In genomic region chr5:73511074-73511473, GRCm38 (mm10) we compare ENCODE assay signal across 24 mouse cellular contexts. TPM values are rescaled to one million over a fixed set of nuclear protein-coding genes. Genes with fewer than 3 reads are reported as not detected.
DNase-seq lines count a peak whose midpoint lies in the region; ATAC-seq and TF ChIP-seq lines count a peak whose summit lies in the region.
"Had no signal": no experiment of that assay in that cellular context is flagged by ENCODE, and none has a peak within 500 bp of the region (broad histone marks: within the 10 kb centered on the region; RNA-seq: fewer than 3 reads in every experiment).

No protein-coding gene starts in this region.

- 86% methylated on average over 14 of the region's 14 CpGs for WGBS in heart, embryonic 11.5 days (ENCODE audit: insufficient replicate concordance)
- WGBS in heart, embryonic 15.5 days = 89% methylated on average over 14 of the region's 14 CpGs
- WGBS in kidney, embryonic 15.5 days = 86% methylated on average over 14 of the region's 14 CpGs
- 79% methylated on average over 14 of the region's 14 CpGs for WGBS in stomach, postnatal 0 days

- no peak overlapping the region for H3K27ac ChIP-seq in heart, embryonic 11.5 days (ENCODE audit: low read depth, low read length)
- peak overlapping the region; percentile 29; the same call in 1 of the 2 replicates for H3K27ac ChIP-seq in heart, embryonic 15.5 days
- 0 out of 2 replicates have a peak overlapping the region, but pooled peaks have one; percentile 9 for H3K27ac ChIP-seq in kidney, embryonic 15.5 days
- no peak overlapping the region for H3K27ac ChIP-seq in stomach, postnatal 0 days (replicated peaks)
- H3K27ac ChIP-seq: embryonic facial prominence, embryonic 10.5 days; embryonic facial prominence, embryonic 12.5 days; forebrain, embryonic 13.5 days had no signal

- H3K9me3 ChIP-seq in heart, embryonic 11.5 days (replicated peaks; ENCODE audit: control insufficient read depth, low read length) = no peaks in the 10 kb centered on the region
- no peaks in the 10 kb centered on the region for H3K9me3 ChIP-seq in heart, embryonic 15.5 days (replicated peaks)
- H3K9me3 ChIP-seq in kidney, embryonic 15.5 days (replicated peaks) = no peaks in the 10 kb centered on the region
- no peaks in the 10 kb centered on the region for H3K9me3 ChIP-seq in stomach, postnatal 0 days (ENCODE audit: control insufficient read depth, low read length)
- H3K9me3 ChIP-seq: embryonic facial prominence, embryonic 10.5 days; embryonic facial prominence, embryonic 12.5 days; forebrain, embryonic 13.5 days; G1E had no signal

- no peak overlapping the region for H3K4me3 ChIP-seq in heart, embryonic 11.5 days (ENCODE audit: low read depth, low read length)
- H3K4me3 ChIP-seq in heart, embryonic 15.5 days = no peak overlapping the region
- H3K4me3 ChIP-seq in kidney, embryonic 15.5 days (replicated peaks) = no peak overlapping the region
- no peak overlapping the region for H3K4me3 ChIP-seq in stomach, postnatal 0 days (ENCODE audit: low read depth, low read length)
- H3K4me3 ChIP-seq: embryonic facial prominence, embryonic 10.5 days; embryonic facial prominence, embryonic 12.5 days; forebrain, embryonic 13.5 days had no signal

- H3K36me3 ChIP-seq in heart, embryonic 11.5 days (ENCODE audit: control insufficient read depth, insufficient read depth, low read length) = peaks cover 4% of the 10 kb centered on the region
- no peaks in the 10 kb centered on the region for H3K36me3 ChIP-seq in heart, embryonic 15.5 days
- peaks cover 26% of the 10 kb centered on the region for H3K36me3 ChIP-seq in kidney, embryonic 15.5 days
- H3K36me3 ChIP-seq in stomach, postnatal 0 days (ENCODE audit: control insufficient read depth, insufficient read depth, low read length) = 0 out of 2 replicates have a peak, but pooled peaks cover 2% of the 10 kb centered on the region

- TF ChIP-seq EP300 in stomach, postnatal 0 days (optimal IDR thresholded peaks at IDR 0.05) = no peak

- H3K4me2 ChIP-seq in heart, embryonic 11.5 days = no peak overlapping the region
- no peak overlapping the region for H3K4me2 ChIP-seq in heart, embryonic 15.5 days
- no peak overlapping the region for H3K4me2 ChIP-seq in kidney, embryonic 15.5 days
- no peak overlapping the region for H3K4me2 ChIP-seq in stomach, postnatal 0 days (replicated peaks; ENCODE audit: low read depth)
- H3K4me2 ChIP-seq: embryonic facial prominence, embryonic 12.5 days; forebrain, embryonic 13.5 days had no signal

- DNase-seq in heart, adult 11 months = peak; percentile 73
- DNase-seq in heart, adult 18-20 months = no peak
- no peak for DNase-seq in kidney, adult 18-20 months
- DNase-seq in stomach, postnatal 0 days (ENCODE audit: low spot score) = peak; percentile 14
- DNase-seq: adrenal gland, adult 8-10 months; adrenal gland, postnatal 14 days; adrenal gland, postnatal 36 days; B cell, adult 2 months; cerebellum, adult 11-12 months; cerebellum, adult 2 months; cerebellum, adult 9-10 months; cerebellum, postnatal 10 days; cerebellum, postnatal 25 days had no signal

- no peak for ATAC-seq in heart, embryonic 11.5 days (replicated peaks; ENCODE audit: insufficient number of reproducible peaks, low FRiP score, low TSS enrichment)
- no peak for ATAC-seq in heart, embryonic 15.5 days (replicated peaks; ENCODE audit: insufficient number of reproducible peaks, insufficient read depth, low FRiP score, low read depth)
- ATAC-seq in kidney, embryonic 15.5 days (replicated peaks; ENCODE audit: low FRiP score) = no peak
- no peak for ATAC-seq in stomach, postnatal 0 days (ENCODE audit: low FRiP score, low TSS enrichment)
- ATAC-seq: activated CD4-positive, CD25-positive, alpha-beta regulatory T cell, adult 4 months; CD4-positive, CD25-positive, alpha-beta regulatory T cell, adult 4 months; forebrain, embryonic 13.5 days; Patski had no signal

- TF ChIP-seq CTCF in stomach, postnatal 0 days (IDR thresholded peaks at IDR 0.05; ENCODE audit: low read depth) = no peak

- H3K27me3 ChIP-seq in heart, embryonic 11.5 days (ENCODE audit: control insufficient read depth, insufficient read depth, low read length) = no peaks in the 10 kb centered on the region
- no peaks in the 10 kb centered on the region for H3K27me3 ChIP-seq in heart, embryonic 15.5 days
- H3K27me3 ChIP-seq in kidney, embryonic 15.5 days = no peaks in the 10 kb centered on the region
- H3K27me3 ChIP-seq in stomach, postnatal 0 days (ENCODE audit: control insufficient read depth, insufficient read depth, low read length) = no peaks in the 10 kb centered on the region
- H3K27me3 ChIP-seq: CH12.LX; embryonic facial prominence, embryonic 12.5 days; forebrain, embryonic 13.5 days; Patski had no signal

- H3K9ac ChIP-seq in heart, embryonic 11.5 days (ENCODE audit: low read depth, low read length) = no peak overlapping the region
- H3K9ac ChIP-seq in heart, embryonic 15.5 days = no peak overlapping the region
- H3K9ac ChIP-seq in kidney, embryonic 15.5 days = no peak overlapping the region
- H3K9ac ChIP-seq in stomach, postnatal 0 days (ENCODE audit: low read length) = no peak overlapping the region
- H3K9ac ChIP-seq: embryonic facial prominence, embryonic 12.5 days; forebrain, embryonic 13.5 days had no signal

- peaks cover 16% of the 10 kb centered on the region for H3K4me1 ChIP-seq in heart, embryonic 11.5 days (ENCODE audit: control insufficient read depth, insufficient read depth, low read length)
- peaks cover 32% of the 10 kb centered on the region for H3K4me1 ChIP-seq in heart, embryonic 15.5 days (replicated peaks)
- peaks cover 13% of the 10 kb centered on the region; the same call in 1 of the 2 replicates for H3K4me1 ChIP-seq in kidney, embryonic 15.5 days
- H3K4me1 ChIP-seq in stomach, postnatal 0 days (replicated peaks; ENCODE audit: control insufficient read depth, insufficient read depth) = no peaks in the 10 kb centered on the region
- H3K4me1 ChIP-seq: embryonic facial prominence, embryonic 10.5 days; embryonic facial prominence, embryonic 12.5 days had no signal

RNA-seq across cellular contexts. Expression of gene Dcun1d4, which starts 30.3 kb away (rescaled TPM):
- polyA plus RNA-seq in heart, embryonic 11.5 days (2014; fragmentation: Nextera tagmentation; extraction: Ambion mirVana) = 22.2 and 22.6 TPM in 2 replicates
- 15.1 and 15.3 TPM in 2 replicates for polyA plus RNA-seq in heart, embryonic 15.5 days (2015; fragmentation: Nextera tagmentation; extraction: Ambion mirVana)
- 10 to 100 TPM; 16.3 to 18.8 TPM for total RNA-seq in heart, adult 18-20 months (2021)
- polyA plus RNA-seq in kidney, embryonic 15.5 days (2015; fragmentation: Nextera tagmentation; extraction: Ambion mirVana) = 22.8 and 24.7 TPM in 2 replicates
- polyA plus RNA-seq in stomach, postnatal 0 days (2015; fragmentation: Nextera tagmentation; extraction: Ambion mirVana) = 10.6 and 10.8 TPM in 2 replicates

Comparison
In these comparisons a context has a peak if more than half of its experiments do, and no peak if none do; other contexts are left out.
1. DNase-seq: peak in heart, adult 11 months (single experiment) and stomach, postnatal 0 days (single experiment); none in heart, adult 18-20 months (0 of 2) and kidney, adult 18-20 months (single experiment).
2. H3K27ac ChIP-seq: peak in heart, embryonic 15.5 days (single experiment) and kidney, embryonic 15.5 days (single experiment); none in heart, embryonic 11.5 days (single experiment) and stomach, postnatal 0 days (single experiment).